Mouse (Mus musculus): ENCODE data around the gene Slc16a13.

- TF ChIP-seq CTCF (IDR thresholded peaks at IDR 0.05; ENCODE audit: low read depth): peak; percentile 77
- TF ChIP-seq EP300 (IDR thresholded peaks at IDR 0.05; ENCODE audit: low read depth): no peak
These were observed 8.0 kb downstream of the Slc16a13 start for GRCm38 (mm10) chr11:70212896-70213295.

Measured in heart, postnatal 0 days (tissue).